Mouse (Mus musculus): ENCODE data around the gene Cbll1.

GRCm38 (mm10) chr12:31537515-31538230 is 38.3 kb upstream of the Cbll1 start:
- no peak for TF ChIP-seq GATA1 (IDR thresholded peaks at IDR 0.05; ENCODE audit: borderline replicate concordance, low read length)
- TF ChIP-seq FLI1 (IDR thresholded peaks at IDR 0.05; ENCODE audit: low read length): no peak
